Mouse (Mus musculus): ENCODE data around the gene Fam98b.

DNA sequence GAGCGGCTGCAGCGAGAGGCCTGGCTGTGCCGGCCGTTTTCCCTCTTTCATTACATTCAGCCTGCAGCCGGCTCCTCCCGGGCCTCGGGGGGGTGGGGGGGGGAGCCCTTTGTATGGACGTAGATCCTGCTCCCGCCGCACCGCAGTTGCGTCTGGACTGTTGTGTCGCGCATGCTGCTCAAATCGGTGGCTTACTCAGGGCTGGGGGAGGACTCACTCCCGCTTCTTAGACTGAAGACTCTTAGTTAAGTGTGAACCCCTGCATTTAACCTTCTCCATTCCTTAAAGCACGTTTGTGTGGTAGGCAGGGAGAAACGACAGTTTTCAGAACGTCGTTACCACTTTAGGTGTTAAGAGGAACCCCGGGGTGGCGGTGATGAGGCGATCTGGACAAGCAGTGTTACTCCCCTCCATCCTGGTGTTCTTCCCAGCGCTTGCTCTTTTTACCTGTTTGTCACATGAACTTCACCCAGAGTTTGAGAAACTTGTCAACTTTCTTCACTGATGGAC is 517 bp downstream of the Fam98b start:
- no peak for TF ChIP-seq POLR2A (IDR thresholded peaks at IDR 0.05; ENCODE audit: extremely low read depth, insufficient read depth, low read length)
- TF ChIP-seq CTCF (IDR thresholded peaks at IDR 0.05; ENCODE audit: low read depth, low read length): no peak
